Mouse (Mus musculus): ENCODE measurements around the gene Agap2.

- TF ChIP-seq GATA1 (IDR thresholded peaks at IDR 0.05; ENCODE audit: borderline replicate concordance, low read length) (no peak), FLI1 (IDR thresholded peaks at IDR 0.05; ENCODE audit: low read length) (no peak)
These were observed 24.8 kb downstream of the Agap2 start for GRCm38 (mm10) chr10:127099868-127100267.
